Mouse (Mus musculus) cerebellum, postnatal 36 days (tissue): ENCODE measurements around the gene C130032M10Rik.
A peak's percentile ranks its signal among the peaks of the same experiment; 100 is the strongest.

Source experiments
- DNase-seq, 2 experiments: peaks; one replicate each; pipeline ENCODE4 v3.0.0; 2021 to 2022; ENCODE audit warnings: mixed read lengths in 2 of 2

Gene C130032M10Rik

GRCm38 (mm10) chr9:114515364-114515763 lies at the start of gene C130032M10Rik:
Gene C130032M10Rik, plus strand, starts transcription at chr9:114515697.
- no peak for DNase-seq

DNA sequence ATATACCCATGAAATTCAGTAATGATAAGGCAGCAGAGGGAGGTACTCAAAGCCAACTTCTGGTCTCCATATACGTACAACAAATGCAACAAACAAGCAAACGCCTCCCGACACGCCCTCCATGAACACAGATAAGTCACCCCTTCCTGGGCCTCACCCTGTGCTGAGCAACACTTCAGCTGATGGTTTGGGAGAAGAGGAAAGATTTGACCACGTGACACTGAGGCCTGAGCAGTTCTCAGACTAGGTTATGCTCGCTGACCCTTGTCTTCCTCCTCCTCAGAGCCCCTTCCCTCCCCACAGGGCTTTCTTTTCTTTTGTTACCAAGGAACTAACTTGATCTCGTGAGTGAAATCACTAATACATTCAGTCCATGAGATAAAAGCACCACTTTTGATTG lies 48.6 kb upstream of the C130032M10Rik start:
- no peak for DNase-seq

DNA sequence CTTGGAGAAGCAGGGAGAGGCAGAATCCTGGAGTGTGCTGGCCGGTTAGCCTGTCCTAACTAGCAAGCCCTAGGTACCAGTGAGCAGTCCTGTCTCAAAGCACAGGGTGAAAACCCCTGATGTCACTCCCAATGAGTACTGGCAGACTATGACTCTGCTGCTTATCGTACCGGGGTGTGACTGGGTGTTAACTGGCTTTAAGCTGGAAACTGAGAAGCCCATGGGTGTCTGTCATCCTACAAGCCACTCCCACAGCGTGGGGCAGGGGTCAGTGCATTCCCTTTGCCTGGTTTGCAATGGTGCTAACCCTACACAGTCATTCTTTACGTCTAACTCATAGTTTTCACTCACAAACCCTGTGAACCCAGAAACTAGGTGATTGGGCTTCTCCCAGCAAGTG lies 47.3 kb upstream of the C130032M10Rik start:
- DNase-seq: no peak

- DNase-seq: no peak
Measured at GRCm38 (mm10) chr9:114468701-114469100, 46.8 kb upstream of the C130032M10Rik start.

- DNase-seq: no peak
Measured at GRCm38 (mm10) chr9:114471892-114472291, 43.6 kb upstream of the C130032M10Rik start.

- DNase-seq: no peak
Measured at GRCm38 (mm10) chr9:114477019-114477418, 38.5 kb upstream of the C130032M10Rik start.

- DNase-seq: no peak
Measured at GRCm38 (mm10) chr9:114480940-114481339, 34.6 kb upstream of the C130032M10Rik start.

GRCm38 (mm10) chr9:114484771-114485170 lies 30.7 kb upstream of the C130032M10Rik start:
- no peak for DNase-seq

GRCm38 (mm10) chr9:114486808-114487207 lies 28.7 kb upstream of the C130032M10Rik start:
- DNase-seq: no peak

- DNase-seq: no peak
Measured at GRCm38 (mm10) chr9:114487481-114488258, 27.8 kb upstream of the C130032M10Rik start.

DNA sequence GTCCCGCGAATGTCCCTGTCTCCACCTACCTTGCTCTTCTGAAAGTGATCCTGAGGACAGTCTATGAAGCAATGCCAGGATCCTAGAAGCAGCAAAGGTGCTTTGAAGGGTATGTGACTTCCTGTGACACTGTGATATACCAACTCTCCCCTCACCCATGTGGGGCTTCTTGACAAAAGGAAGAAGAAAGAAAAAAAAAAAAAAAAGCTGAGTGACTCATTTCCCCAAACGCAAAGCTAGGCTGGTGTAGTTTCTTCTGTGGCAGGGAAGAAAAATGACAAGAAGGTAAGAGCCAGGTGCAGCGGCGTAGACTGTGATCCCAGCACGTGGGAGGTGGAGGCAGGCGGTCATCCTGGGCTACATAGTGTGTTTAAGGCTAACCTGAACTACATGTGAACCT lies 19.0 kb upstream of the C130032M10Rik start:
- no peak for DNase-seq

- DNase-seq: peak; percentile 67 to 69
Measured at GRCm38 (mm10) chr9:114498218-114498617, 17.3 kb upstream of the C130032M10Rik start.

GRCm38 (mm10) chr9:114499783-114500515 lies 15.5 kb upstream of the C130032M10Rik start:
- DNase-seq: peak; percentile 21

DNA sequence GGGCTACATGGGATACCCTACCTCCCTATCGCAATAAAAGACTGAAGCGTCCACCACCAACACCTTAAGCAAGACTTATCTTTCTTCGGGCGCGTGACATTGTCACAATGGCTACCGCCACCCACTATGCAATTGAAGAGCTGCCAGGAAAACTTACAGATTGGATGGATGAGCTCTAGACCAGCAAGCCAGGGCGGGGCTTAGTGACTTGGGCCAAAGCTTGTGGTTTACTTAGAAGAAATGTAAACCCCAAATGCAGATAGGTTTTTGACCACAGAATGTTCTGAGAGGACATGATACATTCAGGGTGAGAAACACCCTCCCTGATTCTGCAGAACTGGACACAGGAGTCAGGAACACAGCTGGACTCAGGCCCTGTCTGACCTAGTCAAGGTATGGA lies 14.4 kb upstream of the C130032M10Rik start:
- DNase-seq: no peak

DNA sequence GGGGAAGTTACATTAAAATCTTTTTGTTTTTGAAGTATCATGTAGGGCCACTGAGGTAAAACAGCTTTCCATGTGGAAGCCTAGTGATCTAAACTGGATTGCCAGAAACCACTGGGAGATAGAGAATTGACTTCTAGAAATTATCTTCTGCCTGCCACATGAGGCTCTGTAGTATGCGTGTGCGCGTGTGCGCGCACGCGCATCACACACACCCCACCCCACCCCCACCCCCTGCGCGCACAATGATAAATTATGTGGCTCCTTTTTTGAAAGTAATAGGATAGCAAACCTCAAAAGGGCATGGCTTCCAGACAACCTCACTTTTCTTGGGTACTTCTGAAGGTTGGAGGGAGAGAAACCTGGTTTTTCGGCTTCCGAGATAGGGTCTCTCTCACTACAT lies 13.6 kb upstream of the C130032M10Rik start:
- no peak for DNase-seq

GRCm38 (mm10) chr9:114502711-114503427 lies 12.6 kb upstream of the C130032M10Rik start:
- DNase-seq: no peak

DNA sequence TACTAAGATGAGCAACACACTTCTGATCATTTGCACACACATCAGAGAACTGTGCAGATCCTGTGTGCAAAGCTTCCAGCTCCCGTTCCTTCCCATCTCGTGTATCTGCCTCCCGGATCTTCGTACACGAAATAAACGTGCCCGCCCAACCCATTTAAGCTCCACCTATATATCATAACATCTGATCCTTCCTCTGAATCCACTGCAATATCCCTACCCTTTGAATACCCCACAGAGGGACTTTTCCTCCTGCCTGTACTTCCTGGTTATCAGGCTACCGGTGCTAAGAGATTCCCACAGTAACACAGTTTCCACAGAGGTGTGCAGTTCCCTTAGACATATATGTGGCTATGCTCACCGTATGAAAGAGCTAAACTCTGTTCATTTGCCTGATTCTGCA lies 10.7 kb upstream of the C130032M10Rik start, which contains the start of gene Ccr4:
Gene Ccr4, minus strand, starts transcription at position 101 of the 400 bp plus-strand sequence.
- no peak for DNase-seq

- DNase-seq: no peak
Measured at GRCm38 (mm10) chr9:114506564-114506963, 8.9 kb upstream of the C130032M10Rik start.

DNA sequence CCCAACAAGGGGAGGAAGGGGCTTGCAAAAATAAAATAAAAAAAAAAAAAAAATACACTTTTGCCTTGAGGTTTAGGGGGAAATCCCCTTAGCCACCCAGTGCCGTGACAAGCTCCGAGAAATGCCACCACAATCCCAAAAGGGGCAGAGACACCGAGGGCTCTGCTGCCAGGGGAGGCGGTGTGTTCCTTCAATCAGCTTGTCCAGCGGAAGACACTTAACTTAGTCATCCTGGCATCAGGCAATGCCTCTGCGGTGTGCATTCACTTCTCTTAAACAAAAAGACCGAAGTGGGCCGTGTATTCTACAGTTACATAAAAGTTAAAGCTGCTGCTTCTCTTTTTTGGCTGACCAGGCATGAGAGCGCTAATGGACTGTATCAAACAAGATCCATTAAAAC lies 8.1 kb upstream of the C130032M10Rik start:
- no peak for DNase-seq

DNA sequence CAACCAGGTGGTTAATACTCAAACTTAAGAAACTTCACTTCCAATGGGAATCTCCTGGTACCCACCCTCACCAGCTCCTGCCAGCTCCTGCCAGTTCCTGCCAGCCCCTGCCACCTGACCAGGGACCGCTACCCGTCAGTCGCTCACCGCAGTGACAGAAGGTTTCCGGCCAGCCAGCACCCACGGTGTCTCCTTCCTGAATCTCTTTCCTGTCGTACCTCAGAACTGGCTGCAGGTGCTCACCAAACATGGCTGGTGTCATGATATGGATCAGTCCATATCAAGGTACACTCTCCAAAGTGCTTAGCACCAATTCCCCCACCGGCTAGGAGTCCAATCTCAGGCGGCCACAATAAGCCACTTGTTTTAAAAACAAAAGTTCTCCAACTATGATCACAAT lies 5.7 kb upstream of the C130032M10Rik start:
- DNase-seq: no peak

DNA sequence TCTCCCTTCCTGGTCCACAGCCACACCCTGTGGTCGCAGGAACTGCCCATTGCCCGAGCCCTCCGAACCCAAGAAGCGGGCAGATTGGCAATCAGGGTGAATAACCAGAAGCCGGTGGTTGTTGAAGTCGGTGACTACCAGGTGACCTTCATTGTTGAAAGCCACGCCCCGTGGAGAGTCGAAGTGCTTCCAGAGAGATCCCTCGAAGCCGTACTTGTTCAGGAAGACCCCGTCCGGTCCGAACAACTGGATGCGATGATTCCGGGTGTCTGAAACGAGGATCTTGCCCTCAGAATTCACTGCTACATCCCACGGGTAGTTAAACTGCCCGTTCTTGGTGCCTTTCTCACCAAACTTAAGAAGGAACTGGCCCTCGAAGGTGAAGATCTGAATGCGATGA lies 2.7 kb upstream of the C130032M10Rik start:
- DNase-seq: no peak

GRCm38 (mm10) chr9:114517924-114518497 lies 2.5 kb downstream of the C130032M10Rik start:
- no peak for DNase-seq
